Mouse (Mus musculus): ENCODE measurements around the gene 2310011J03Rik.

2310011J03Rik gene

DNA sequence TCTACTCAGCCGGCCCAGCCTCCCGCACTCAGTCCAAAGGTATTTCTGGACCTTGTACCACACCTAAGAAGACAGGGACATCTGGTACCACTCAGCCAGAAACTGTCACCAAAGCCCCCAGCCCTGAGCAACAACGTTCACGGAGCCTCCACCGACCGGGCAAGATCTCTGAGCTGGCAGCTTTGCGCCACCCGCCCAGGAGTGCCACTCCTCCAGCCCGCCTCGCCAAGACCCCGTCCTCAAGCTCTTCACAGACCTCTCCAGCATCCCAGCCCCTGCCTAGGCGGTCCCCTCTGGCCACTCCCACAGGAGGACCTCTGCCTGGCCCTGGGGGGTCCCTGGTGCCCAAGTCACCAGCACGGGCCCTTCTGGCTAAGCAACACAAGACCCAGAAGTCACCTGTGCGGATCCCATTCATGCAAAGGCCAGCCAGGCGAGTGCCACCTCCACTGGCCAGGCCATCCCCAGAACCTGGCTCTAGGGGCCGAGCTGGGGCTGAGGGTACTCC is 5.8 kb downstream of the 2310011J03Rik start:
- no peak for DNase-seq

DNA sequence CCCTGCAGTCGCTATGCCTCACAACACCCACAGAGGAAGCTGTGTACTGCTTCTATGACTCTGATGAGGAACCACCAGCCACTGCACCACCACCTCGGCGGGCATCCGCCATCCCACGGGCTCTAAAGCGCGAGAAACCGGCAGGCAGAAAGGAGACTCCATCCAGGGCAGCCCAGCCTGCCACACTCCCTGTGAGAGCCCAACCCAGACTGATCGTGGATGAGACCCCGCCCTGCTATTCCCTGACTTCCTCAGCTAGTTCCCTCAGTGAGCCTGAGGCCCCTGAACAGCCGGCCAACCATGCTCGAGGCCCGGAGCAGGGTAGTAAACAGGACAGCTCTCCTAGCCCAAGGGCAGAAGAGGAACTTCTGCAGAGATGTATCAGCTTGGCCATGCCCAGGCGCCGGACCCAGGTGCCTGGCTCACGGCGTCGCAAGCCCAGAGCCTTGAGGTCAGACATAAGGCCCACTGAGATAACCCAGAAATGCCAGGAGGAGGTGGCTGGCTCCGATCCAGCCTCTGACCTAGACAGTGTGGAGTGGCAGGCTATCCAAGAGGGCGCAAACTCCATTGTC is 6.6 kb downstream of the 2310011J03Rik start:
- DNase-seq: no peak

DNA sequence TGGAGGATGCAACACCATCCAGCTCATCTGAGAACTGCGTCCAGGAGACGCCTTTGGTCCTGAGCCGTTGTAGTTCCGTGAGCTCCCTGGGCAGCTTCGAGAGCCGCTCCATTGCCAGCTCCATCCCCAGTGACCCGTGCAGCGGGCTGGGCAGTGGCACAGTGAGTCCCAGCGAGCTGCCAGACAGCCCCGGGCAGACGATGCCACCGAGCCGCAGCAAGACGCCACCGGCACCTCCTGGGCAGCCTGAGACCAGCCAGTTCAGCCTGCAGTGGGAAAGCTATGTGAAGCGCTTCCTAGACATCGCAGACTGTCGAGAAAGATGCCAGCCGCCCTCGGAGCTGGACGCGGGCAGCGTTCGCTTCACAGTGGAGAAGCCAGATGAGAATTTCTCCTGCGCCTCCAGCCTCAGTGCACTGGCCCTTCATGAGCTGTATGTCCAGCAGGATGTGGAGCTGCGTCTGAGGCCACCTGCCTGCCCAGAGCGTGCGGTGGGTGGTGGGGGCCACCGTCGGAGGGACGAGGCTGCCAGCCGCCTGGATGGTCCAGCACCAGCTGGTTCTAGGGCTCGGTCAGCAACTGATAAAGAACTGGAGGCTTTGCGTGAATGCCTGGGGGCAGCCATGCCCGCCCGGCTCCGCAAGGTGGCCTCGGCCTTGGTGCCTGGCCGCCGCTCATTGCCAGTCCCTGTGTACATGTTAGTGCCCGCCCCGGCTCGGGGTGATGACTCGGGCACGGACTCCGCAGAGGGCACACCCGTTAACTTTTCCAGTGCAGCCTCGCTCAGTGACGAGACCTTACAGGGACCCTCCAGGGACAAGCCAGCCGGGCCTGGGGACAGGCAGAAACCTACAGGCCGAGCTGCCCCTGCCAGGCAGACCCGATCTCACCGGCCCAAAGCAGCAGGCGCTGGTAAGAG is 7.5 kb downstream of the 2310011J03Rik start:
- no peak for DNase-seq

DNA sequence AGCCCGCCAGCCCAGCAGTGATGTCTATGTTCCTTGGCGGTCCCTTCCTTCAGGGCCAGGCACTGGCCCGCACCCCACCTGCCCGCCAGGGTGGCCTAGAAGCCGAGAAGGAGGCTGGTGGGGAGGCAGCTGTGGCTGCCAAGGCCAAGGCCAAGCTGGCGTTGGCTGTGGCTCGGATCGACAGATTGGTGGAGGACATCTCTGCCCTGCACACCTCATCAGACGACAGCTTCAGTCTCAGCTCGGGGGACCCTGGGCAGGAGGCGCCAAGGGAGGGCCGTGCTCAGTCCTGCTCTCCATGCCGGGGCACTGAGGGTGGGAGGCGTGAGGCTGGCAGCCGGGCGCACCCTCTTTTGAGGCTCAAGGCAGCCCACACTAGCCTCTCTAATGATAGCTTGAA is 8.8 kb downstream of the 2310011J03Rik start:
- no peak for DNase-seq

DNA sequence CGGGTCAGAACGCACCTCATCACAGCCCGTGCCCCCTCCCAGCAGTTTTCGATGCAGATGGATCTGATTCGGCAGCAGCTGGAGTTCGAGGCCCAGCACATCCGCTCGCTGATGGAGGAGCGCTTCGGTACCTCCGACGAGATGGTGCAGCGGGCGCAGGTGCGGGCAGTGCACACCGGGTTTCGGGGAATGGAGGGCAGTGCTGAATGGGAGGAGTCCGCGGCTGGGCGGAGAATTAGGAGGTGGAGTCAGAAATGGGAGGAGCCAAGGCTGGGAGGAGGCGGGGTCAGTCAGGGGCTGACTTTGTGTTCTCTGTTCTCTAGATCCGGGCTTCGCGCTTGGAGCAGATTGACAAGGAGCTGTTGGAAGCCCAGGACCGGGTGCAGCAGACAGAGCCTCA is 15.5 kb downstream of the 2310011J03Rik start:
- DNase-seq: peak; percentile 60

DNA sequence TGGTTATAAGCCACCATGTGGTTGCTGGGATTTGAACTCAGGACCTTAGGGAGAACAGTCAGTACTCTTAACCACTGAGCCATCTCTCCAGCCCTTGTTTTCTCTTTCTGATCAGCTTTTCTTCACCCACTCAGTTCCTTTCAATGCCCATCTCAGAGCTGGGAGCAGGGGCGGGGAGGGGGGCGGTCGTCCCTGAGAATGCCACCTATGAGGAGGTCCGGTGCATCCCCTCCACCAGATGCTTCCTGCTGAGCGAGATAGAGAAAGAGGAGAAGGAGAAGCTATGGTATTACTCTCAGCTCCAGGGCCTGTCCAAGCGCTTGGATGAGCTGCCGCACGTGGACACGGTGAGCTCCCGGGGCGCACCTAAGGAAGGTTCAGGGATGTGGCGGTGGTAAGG is 15.9 kb downstream of the 2310011J03Rik start:
- DNase-seq: no peak

DNA sequence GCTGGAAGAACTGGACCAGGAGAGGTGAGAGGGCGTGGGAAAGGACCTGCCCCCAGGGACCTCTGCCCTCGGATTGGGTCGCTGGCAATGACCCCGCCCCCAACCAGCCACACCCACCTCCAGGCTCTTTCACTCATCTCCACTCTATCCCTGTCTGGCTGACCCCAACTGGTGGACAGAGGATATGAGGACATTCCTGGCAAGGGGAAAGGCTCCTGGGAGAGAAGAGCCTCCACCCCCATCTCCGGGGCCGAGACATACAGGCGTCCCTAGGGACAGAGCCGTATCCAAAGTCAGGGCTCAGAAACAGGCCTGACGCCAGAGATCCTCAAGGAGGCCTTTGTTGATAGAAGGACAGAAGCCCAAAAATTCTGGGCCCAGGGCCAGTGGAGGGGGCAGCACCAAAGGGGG is 17.9 kb downstream of the 2310011J03Rik start:
- peak; percentile 85 for DNase-seq

DNA sequence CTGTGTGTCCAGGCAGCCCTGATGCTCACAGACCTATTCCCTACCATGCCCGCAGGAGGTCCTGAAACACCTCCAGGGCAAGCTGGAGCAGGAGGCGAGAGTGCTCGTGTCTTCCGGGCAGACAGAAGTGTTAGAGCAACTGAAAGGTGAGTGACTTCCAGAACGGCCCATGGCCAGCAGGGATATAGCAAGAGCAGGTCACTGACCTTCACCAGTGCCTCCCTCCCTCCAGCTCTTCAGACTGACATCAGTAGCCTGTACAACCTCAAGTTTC is 18.3 kb downstream of the 2310011J03Rik start:
- no peak for DNase-seq

DNA sequence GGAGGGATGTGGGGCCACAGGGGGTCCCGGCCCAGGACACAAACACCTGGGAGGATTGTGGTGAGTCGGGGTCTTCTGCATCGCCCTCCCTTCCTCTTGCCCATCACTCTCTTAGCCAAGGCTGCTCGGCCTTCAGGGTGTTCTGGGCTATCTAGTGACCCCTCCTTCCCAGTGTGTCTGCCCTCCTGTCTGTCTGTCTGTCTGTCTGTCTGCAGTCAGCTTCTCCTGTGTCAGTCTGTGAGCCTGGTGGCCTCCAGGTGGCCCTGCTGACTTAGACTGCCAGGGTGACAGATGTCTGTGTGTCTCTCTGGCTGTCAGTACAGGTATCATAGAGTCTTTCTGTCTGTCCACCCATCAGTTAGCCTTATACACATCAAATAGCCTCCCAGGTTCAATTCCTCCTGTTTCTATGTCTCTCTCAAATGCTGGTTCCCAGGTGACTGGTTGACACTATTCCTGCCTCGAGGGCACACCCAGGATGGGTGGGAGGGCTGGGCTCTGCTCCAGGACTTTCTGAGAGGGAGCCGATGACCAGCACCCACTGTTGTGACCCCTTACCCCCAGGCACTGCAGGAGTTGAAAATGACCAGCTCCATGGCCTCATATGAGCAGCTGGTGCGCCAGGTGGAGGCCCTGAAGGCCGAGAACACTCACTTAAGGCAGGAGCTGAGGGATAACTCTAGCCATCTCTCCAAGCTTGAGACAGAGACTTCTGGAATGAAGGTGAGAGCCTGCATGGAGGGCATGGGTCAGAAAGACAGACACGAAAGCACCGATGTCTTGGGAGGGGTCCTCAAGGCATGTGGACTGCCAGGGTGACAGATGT is 18.9 kb downstream of the 2310011J03Rik start:
- no peak for DNase-seq

DNA sequence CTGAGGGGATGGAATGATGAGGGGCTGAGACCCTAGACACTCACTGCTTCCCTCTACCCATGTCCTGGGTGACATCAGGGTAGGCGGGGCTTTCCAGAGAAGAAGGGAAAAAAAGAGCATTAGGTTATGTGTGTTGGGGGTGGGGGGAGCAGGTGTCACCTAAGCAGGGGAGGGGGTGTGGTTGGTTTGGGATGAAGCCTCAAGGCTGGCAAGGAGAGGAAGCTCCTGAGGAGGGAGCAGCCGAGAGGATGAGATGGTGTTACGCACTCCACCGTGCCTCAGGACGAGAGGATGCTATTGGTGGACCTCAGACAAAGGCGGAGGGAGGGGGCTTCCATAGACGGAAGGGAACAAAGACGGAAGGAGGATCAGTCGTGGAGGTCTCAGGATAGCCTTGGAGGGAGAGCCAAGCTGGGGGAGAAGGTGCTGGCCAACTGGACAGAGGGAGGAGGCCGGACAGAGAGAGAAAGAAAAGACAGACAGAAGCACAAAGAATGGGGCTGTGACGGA is 19.6 kb downstream of the 2310011J03Rik start:
- DNase-seq: no peak

DNA sequence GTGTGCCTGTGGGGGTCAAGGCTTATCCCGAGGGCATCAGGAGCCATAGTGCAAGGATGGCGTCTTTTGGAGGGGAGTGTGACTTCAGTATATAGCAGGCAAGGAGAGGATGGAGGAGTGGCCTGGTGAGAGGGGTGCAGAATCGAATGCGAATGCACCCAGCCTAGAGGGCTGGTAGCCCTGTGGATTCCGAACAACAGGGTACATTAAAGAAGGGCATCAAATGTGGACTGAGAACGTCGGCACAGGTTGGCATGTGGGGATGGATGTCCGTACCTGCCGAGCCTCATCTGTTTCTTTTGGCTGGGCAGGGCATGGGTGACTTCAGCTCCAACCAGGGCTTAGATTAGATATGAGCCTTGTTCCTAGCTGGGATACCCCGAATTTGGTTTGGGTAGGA is 20.5 kb downstream of the 2310011J03Rik start:
- DNase-seq: no peak

DNA sequence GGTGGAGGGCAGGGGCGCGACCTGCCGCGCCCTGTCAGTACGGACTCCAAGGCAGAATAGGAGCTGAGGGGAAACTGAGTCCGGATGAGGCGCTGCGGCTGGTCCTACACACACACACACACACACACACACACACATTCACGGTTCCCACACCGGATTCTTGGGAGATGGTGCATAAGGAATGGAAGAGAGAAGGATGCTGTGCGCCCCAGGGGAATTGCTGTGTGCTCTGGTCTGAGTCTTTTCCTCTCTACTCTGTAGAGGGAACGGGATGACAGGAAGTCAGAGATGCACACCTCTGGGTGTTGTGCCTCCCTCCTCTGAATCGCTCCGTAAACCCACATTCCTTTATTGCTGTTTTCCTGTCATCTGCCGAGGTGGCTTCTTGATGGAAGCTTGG is 21.0 kb downstream of the 2310011J03Rik start:
- DNase-seq: no peak

DNA sequence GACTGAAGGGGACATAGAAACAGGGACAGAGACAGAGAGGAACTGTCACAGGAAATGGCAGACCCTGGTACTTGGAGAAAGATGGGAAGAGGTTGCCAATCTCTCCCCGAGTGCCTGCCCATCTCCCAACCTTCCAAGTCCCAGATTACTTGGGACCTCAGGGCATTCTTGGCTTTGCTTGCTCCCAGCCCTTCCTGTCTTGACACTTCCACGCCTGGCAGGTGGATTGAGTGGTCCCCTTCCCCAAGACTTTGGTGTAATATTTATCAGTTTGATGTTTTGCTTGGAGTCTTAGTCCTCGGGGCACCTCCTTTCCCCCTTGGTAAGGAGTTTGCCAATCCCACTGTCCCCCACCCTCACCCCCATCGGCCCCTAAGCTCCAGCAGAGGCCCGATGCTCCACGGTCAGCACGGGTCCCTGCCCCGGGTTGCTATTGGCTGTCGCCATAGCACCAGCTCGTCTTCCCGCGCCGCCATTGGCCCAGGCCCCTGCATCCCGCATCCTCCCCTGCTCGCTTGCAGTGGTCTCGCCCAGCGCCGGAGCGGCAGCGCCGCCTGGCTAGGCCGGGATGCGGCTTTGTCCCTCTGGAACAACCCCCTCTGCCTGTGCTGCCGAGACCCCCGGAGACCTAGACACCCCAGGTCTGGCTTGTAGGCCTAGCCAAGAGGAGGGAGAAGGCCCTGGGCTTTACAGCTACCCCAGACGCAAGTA is 21.6 kb downstream of the 2310011J03Rik start:
- DNase-seq: peak; percentile 72

DNA sequence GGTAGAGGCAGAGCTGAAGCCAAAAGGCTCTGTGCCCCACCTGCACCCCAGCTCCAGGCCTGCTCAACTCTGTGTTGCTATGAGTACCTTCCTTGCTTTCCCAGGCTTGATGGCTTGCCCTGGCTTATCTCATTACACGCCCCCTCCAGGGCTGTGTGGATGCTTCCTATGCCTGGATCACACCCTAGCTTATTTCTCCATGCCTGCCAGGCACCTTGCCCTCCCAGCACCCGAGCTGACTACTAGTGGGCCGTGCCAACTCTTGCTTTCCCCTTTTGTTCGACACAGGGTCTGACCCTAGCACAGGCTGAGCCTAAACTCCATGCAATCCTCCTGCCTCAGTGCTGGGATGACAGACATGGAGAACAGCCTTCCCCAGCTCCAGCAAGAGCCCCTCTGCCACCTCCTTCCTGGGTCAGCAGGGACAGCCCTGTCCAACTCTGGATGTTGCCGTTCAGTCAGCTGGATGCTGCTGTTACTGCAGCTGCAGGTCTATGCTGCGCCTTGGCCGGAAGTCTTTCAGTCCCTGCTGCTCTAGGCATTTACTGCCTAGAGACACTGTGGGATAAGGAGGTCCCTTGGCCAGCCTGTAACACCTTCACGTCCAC is 22.7 kb downstream of the 2310011J03Rik start:
- no peak for DNase-seq

DNA sequence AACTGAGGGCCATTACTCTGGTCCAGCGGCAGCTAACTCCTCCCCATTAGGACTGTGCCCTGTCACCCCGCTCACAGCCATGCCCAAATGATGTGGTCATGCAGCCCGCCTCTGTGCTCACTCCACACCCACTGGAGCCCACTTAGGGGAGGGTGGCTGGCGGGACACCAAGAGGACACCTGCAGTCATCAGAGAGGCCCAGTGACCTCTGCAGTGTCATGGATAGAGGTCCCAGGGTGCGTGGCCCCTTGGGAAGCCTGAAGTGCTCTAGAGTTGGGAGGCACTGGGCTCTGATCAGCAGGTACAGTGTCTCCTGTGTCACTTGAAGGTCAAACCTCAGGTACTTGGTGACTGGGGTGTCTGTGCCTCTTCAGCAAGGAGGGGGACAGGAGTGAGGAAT is 23.5 kb downstream of the 2310011J03Rik start:
- DNase-seq: no peak

DNA sequence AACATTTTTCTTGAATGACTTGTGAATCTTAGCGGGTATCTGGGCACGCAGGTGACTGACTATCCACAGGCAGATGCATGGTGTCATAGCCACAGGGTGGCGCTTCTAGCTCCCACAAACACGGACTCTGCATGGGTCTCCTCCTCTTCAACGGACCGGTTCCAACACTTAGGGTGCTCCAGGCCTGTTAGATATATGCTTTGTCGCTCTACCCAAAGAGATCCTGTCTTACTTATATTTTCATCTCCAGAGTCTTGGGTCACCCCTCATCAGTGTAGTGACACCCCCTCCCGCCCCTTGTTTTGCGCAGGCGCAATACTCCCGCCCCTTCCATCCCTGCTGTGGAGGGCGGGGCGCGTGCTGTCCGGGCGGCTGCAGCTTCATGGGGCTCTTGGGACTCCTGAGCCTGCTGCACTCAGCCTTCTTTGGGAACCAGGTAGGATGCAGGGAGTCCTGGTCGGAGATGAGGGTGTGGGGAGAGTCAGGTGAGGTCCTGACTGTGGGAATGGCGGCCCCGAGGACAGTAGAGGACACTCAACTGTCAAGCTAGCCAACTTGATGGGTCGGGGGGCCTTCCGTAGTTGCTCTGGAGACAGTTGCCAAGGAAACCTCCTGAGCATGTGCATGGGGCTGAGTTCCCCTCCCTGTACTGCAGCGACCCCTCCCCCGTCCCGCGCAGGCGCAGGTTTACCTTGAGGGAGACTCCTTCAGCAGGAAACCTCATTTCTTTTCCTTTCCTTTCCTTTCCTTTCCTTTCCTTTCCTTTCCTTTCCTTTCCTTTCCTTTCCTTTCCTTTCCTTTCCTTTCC is 24.5 kb downstream of the 2310011J03Rik start, which contains the start of gene Apc2:
Apc2 (plus strand) TSS at position 360 of the 808 bp plus-strand sequence.
- DNase-seq: peak; percentile 82

DNA sequence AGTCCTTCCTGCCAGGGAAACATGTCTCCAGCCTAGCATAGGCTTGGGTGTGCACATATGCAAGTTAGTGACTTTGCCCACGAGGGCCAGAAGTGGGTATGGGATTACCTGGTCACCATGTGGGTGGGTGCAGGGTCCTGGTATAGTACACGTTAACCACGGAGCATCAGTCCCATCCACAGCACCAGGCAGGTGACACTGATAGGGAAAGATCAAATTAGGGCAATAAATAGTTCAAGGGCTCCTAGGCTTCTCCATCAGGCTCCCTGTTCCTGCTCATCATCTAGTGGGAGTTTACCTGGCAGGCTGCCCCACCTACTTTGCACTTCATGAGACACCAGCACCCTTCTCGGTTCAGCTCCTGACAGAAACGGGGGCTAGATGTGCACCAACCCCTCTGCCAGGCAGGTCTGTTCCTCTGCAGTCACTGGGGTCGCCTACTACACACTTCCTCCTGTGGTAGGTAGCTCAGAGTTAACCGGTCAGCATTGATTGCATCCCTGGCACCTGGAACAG is 25.5 kb downstream of the 2310011J03Rik start:
- no peak for DNase-seq

DNA sequence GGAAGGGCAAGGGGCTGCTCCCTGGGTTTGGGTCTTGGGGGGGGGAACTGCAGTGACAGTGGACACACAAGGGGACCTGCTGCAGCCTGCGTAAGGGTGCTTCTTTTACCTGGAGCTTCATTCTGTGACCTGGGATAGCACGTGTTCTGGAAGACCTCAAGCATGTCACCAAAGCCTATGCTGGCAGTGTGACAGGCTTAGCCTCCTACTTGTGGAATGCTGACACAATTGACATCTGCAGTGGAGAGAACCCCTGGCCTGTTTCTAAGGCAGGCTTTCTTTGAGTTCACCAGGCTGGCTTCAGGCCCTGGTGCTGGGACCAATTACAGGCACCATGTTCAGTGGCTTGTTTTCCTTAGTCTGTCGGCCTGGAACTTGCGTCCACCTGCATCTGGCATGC is 26.0 kb downstream of the 2310011J03Rik start:
- no peak for DNase-seq

DNA sequence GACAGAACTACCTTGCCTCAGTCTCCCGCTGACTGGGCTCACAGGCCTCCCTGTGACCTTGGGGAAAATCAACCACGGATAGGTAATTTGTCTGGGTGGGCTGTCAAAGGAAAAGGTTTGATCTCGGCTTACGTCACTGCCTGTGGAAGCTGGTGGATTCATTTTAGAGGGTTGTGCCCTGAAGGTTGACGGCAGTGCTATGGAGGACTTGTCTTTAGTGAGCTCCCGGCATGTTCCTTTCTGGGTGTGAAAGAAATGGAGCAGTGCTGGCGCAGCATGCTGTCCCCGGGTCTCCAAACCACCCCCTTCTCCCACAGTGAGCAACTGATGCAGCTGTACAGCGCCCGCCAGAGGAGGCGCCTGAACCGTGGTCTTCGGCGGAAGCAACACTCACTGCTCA is 27.0 kb downstream of the 2310011J03Rik start:
- DNase-seq: no peak

DNA sequence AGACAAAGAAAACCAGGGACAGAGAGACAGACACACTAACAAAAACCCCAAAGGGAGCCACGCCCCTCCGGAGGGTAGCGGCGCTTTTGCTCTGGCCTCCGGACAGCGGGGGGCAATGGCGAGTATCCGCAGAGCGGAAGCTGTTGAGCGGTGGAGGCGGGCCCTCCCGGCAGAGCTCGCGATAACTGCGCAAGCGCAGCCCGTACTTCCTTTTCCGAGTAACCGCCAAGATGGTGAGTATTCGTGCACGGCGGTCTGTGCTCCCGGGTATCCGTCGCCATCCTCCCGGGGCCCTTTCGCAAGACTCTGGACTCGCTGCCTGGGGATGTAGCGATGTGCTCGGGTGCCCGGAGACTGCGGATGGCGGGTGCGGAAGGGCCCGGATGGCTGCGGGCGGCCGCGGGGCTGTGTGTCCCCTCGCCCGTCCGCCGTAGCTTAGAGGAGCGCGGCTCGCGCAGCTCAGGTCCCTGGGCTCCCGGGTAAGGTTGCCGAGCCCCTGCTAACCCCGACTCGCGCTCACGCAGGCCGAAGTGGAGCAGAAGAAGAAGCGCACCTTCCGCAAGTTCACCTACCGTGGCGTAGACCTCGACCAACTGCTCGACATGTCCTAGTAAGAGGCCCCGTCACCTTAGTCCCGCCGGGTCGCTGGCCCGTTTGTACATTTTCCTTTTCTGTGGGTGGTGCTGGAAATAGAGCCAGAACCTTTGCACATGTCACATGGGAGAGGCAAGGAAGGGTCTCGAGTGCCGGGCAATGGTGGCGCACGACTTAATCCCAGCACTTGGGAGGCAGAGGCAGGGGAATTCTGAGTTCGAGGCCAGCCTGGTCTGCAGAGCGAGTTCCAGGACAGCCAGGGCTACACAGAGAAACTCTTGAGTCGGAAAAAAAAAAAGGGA is 27.8 kb downstream of the 2310011J03Rik start, which contains the start of gene Rps15:
Rps15 (plus strand) TSS at position 203 of the 896 bp plus-strand sequence.
- DNase-seq: peak; percentile 98

Data from kidney, postnatal 10 days (tissue).